Mouse (Mus musculus): ENCODE measurements at regions not wholly inside any gene's neighbourhood (a gene's known extent, or its start where the extent isn't known, plus 50 kb on each side); places are given as distances from the start of the nearest gene placed in this dataset.

GRCm38 (mm10) chr1:128770786-128771185 is 178.7 kb upstream of the Cxcr4 start:
- DNase-seq = no peak

DNA sequence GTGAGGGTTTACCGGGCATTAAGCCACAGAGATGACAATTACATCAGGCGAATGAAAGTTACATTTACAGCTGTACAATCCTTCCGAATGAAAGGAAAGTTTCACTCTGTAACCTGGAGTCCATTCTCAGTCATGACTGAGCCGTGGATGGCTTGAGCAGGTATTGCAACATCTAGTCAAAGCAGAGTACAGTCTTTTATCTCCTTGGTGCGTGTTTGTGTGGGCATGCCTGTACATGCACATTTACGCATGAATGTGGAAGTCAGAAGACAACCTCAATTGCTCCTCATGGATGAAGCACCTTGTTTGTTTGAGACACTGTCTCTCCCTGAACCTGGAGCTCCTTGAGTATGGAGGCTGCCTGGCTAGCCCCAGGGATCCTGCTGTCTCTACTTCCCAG is 175.9 kb upstream of the Cxcr4 start:
- DNase-seq = no peak

- no peak for DNase-seq
Observed at GRCm38 (mm10) chr1:128767415-128767814, 175.3 kb upstream of the Cxcr4 start.

GRCm38 (mm10) chr1:128766894-128767268 is 174.8 kb upstream of the Cxcr4 start:
- DNase-seq = no peak

GRCm38 (mm10) chr1:128766193-128766893 is 174.2 kb upstream of the Cxcr4 start:
- DNase-seq = no peak

- no peak for DNase-seq
Observed at GRCm38 (mm10) chr1:128765626-128766025, 173.5 kb upstream of the Cxcr4 start.

GRCm38 (mm10) chr1:128765142-128765541 is 173.0 kb upstream of the Cxcr4 start:
- DNase-seq = no peak

DNA sequence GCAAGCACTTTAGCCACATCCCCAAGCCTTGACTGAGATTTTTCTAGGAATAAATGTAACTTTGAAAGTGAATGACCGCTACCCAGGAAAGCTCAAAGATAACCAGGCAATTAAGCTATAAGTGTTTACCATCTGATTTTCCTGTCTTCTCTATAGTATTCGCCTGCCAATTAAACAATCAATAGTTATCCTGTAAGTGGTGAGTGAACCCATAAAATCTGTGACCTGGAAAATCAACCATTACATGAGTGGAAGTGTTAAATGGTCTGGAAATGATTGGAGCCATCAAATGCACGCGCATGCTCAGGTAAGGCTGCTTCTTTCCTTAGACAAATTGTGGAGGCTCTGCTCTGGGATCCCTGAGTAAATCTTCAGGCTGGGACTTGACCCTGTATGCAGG is 170.8 kb upstream of the Cxcr4 start:
- DNase-seq = no peak

- no peak for DNase-seq
Observed at GRCm38 (mm10) chr1:128762076-128762475, 170.0 kb upstream of the Cxcr4 start.

DNA sequence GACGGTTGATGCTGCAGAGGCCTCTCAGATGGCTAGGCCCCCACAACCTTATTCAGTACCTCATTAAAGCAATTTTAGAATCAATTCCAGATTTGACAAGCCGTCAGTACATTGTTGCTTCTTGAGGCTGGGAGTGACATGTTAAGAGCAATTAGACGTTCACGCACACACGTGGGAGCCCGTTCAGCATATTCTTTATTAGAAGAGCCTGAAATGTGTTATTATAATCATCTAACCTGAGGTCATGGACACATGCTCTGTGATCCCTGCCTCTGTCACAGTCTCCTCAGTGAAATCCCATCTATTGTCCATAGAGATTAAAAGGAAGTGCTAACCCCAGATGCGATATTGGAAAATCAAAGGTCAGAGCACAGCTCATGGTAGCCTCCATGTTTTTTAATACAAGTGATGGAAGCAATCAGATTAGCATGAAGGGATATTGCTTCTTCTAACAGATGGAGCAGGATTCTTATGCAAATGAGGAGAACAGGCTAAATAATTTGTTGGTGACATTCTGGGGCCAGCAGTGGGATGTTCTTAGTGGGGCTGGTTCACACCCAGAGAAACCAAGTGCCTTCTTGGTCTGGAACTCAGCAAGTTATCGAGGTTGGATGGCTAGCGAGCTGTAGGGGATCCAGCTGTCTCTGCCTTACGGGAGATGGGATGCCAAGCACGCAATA is 166.8 kb upstream of the Cxcr4 start:
- no peak for DNase-seq

GRCm38 (mm10) chr1:128758294-128758801 is 166.3 kb upstream of the Cxcr4 start:
- DNase-seq = no peak

GRCm38 (mm10) chr1:128753427-128754012 is 161.4 kb upstream of the Cxcr4 start:
- no peak for DNase-seq

DNA sequence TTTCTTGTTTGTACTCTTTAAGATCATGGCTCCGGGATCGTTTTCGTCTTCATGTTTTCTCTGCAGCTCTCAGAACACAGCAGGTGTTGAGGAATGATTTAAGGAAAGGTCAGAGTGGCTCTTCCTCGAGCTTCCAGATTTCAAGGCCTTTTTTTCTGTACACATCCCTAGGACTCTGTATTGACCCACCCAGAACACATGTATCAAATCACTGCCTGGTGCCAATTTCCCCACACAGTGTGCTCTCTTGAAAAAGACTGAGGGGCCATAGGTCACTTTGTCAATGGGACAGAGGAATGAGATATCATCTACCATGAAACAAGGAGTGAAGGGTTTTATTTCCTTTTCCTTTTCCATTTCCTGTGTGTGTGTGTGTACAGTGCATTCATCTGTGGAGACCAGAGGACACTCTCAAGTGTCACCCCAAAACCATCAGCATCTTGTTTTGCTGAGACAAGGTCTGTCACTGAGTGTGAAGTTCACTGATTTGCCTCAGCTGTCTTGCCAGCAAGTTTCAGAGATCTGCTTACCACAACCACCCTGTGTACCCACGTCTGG is 157.4 kb upstream of the Cxcr4 start:
- DNase-seq = no peak

DNA sequence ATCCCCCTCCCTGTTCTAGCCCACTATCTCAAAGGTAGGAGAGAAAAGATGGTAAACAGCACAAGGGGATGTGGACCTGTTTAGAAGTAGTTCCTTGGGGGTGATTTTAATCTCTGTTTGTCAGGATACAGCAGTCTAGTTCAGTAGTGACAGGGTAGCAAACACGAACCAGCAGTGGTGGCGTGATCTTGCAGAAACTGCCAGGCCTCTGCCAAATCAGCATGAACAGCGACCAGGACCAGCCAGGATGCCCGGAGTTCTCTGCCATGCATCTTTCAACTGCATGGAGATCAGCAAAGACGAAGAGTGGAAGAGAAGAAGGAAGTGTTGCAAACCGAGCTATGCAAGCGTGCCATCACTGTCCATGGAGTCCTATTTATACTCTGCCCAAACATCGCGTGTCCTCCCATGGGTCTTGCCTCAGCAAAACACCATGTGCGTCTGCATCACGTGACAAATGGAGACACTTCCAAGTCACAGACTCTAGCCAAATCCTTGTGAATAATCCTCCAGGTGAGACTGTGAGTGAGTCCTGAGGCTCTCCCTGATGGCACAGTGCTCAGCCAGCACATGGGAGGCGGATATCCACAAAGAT is 155.2 kb upstream of the Cxcr4 start:
- DNase-seq = no peak

DNA sequence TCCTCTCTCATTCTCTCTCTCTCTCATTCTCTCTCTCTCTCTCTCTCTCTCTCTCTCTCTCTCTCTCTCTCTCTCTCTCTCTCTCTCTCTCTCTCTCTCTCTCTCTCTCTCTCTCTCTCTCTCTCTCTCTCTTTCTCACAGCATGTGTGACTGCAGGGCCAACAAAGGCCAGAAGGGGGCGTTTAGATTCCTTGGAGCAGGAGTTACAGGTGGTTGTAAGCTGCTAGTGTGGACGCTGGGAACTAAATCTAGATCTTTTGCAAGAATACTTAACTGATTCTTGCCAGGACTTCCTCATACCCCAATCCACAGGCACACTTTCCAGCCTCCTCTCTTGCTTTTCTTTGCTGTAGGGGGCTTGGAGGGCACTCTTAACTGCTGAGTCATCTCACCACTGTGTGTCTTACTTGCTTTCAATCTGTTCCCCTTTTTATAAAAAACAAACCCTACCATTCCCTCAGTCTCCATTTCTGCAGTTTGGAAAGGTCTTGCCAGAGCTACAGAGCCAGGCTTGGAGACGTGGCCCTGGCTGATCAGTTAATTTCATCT is 154.4 kb upstream of the Cxcr4 start:
- DNase-seq = no peak

GRCm38 (mm10) chr1:128740616-128741015 is 148.5 kb upstream of the Cxcr4 start:
- DNase-seq = peak; percentile 47

DNA sequence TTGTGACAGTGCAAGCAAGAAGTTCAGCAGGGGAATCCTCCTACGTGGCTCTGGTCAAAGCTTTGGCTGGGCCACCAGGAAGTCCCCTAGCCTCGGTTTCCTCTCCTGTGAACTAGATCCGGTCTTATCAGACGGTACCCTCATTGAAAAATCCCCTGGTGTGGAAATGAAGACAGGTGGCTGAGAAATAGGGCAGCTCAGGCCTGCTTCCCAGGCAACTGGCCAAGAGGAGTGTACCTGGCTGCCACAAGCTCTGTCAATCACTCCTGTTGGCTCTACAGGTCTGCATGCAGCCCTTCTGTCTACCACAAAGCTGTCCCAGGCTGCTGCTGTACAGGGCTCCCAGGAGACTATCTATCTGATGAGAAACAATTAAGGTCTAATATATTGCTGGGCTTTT is 146.1 kb upstream of the Cxcr4 start:
- DNase-seq = no peak

DNA sequence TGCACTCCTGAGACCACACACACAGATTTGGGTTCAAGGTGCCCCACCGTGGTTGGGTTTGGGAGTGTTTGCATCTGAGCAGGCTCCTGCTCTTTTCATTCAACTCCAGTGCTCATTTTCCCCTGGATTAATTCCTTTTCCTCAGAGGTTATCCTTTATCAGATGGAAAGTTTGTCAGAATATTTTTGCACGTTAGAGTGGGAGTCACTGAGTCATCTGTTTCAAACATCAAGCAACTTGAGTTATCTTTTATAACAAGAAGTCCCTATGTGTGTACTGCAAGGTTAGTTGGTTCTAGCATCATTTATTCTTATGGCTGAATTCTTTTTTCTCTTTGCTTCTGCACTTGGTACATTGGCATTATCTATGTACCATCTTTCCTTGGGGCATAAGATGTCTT is 142.8 kb upstream of the Cxcr4 start:
- peak; percentile 3 for DNase-seq

DNA sequence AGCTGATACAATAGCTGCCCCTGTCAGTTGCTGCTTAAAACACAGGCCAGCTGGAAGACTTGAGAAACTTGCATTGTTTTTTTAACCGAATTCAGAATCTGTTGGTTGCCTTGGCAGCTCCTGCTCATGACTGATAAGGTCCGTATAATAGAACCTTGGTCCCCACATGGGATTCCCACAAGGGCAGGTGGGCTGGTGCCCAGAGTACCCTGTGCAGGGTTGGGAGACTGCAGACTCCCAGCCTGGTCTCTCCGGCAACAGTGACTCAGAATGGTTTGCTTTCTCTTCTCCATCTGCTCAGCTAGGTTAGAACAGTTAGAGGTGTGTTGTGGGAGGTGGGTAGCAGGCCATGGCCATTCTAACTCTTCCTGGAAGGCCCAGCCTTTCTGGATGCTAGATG is 139.4 kb upstream of the Cxcr4 start:
- no peak for DNase-seq

GRCm38 (mm10) chr1:128724433-128725091 is 132.5 kb upstream of the Cxcr4 start:
- DNase-seq = no peak

GRCm38 (mm10) chr1:128723843-128724242 is 131.8 kb upstream of the Cxcr4 start:
- no peak for DNase-seq

GRCm38 (mm10) chr1:128722061-128722471 is 130.0 kb upstream of the Cxcr4 start:
- no peak for DNase-seq

DNA sequence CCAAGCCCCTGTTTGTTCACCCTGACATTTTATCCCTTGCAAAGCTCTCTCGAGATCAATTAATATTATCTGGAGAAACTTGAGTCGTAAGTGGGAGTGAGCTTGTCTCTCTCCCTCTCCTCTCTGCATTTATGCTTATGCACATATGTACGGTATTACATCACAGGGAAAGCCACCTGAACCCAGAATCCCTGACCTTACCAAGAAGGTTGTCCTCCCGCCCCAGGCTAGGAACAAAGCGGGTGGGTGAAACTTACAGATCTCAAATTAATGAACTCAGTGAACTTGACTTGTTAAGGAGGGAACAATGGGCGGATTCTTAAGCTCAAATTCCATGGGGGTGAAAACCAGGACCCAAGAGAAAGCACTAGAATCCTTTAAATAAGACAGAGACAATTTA is 122.8 kb upstream of the Cxcr4 start:
- no peak for DNase-seq
